Mouse (Mus musculus) adrenal gland, adult 2 months (tissue): Measurements from ENCODE around the gene Shisa5. TPM values are rescaled to one million over a fixed set of nuclear protein-coding genes. Genes with fewer than 3 reads are reported as not detected.

Experiments
- DNase-seq: peaks from one replicate; pipeline ENCODE4 v3.0.0; 2021
- long read RNA-seq: library from polyadenylated mRNA; stranded (forward); transcript quantifications from one replicate; pipeline ENCODE4 v2.0.0, GENCODE M21; 2021
- polyA plus RNA-seq: library from polyadenylated mRNA; depleted of rRNA; stranded (reverse); fragments of >200 nt; gene quantifications from 2 replicates; pipeline ENCODE4 v1.2.3, GENCODE M21; 2012; rRNA removed
- total RNA-seq, 2 experiments: library from RNA; stranded (reverse); gene quantifications; 2 replicates each; pipeline ENCODE4 v1.2.3; 2021

Shisa5 gene
- total RNA-seq: 100 to 1,000 TPM; 143 to 167 TPM
- 586 and 732 TPM in 2 replicates for polyA plus RNA-seq
- long read RNA-seq, transcript Shisa5-203 (4 exons, 1,038 nt): minor isoform, 20 of 124 reads
- long read RNA-seq, transcript Shisa5-202 (6 exons, 1,910 nt): minor isoform, 28 of 124 reads
- long read RNA-seq, transcript Shisa5-201 (6 exons, 1,834 nt): major isoform, 66 of 124 reads
- long read RNA-seq, partial matches to known transcripts: 3 of 124 reads
- long read RNA-seq, other reads (novel, unspliced or antisense): 7 of 124 reads

DNA sequence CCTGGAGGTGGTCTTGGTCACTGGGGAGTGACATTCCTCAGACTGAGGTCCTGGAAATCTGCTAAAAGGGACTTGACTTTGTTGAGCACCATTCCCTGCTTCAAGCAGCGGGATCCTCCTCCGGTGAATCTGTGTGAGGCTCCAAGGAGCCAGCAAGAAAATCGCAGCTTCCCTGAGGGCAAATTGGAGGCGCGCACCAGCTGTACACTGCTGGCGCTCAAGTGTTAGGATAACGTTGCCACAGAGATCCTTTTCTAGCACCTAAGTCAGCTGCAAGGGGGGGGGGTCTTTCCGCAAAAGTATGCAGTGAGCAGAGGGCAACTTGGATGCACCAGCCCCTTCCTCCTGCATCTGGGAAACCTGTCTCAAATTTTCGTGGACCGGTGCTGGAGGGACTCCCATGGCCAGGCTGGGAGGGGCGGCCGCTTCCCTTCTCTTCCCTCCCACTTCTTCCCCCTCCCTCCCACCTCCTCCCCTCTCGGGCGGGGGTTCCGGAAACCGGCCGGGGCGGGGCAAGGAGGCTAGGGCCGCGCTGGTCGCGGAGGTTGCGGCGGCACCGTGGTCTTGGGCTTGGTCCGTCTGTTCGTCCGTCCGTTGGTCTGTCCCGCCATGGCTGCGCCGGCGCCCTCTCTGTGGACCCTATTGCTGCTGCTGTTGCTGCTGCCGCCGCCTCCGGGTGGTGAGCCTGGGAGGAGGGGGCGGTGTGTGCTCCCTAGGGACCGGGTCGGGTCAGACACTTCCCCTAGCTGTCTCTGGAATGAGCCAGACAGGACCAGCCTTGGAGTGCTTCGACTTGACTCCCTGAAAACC, at the start of gene Shisa5:
TSS of gene Shisa5 (plus strand) at position 480 of the 810 bp plus-strand sequence.
- DNase-seq: peak; percentile 92

GRCm38 (mm10) chr9:108989802-108990461, 48.4 kb upstream of the Shisa5 start:
- DNase-seq: no peak

DNA sequence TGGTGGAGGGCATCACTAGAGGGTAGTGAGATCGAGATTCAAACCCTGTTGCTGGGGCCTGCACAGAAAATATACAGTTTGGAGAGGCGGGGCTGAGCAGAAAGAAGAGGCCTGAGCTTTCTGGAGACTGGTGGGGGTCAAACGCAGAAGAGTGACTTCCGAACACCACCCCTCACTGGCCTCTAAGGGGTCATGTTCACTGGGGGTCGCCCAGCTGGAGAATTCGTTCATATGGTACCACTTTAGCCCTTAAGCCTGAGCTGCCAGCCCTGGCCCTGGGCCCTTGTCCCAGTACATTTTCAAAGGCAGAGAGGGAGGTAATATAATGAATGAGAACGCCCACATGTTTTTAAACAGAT, 47.9 kb upstream of the Shisa5 start:
- no peak for DNase-seq

- DNase-seq: peak; percentile 98
Observed at GRCm38 (mm10) chr9:108991428-108992084, 46.8 kb upstream of the Shisa5 start, which contains the start of gene Pfkfb4. Gene Pfkfb4 (plus strand): TSS chr9:108991778.

DNA sequence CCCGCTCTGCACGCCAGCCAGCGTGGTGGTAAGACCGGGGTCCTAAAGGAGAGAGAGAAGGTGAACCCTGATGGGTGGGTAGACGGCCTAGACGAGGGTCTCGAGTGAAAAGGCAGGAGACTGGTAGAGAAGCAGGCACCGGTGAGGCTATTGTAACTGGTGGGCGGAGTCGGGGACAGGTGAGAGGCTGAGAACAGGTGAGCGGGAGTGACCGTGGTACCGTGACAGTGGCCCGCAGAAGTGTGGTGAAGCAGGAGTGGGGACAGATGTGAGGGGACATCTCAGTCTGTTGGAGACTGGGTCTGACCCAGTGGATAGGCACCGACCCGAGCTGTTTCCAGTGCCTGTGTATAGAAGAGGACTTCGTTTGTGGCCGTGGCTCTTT, 46.3 kb upstream of the Shisa5 start:
- DNase-seq: no peak

DNA sequence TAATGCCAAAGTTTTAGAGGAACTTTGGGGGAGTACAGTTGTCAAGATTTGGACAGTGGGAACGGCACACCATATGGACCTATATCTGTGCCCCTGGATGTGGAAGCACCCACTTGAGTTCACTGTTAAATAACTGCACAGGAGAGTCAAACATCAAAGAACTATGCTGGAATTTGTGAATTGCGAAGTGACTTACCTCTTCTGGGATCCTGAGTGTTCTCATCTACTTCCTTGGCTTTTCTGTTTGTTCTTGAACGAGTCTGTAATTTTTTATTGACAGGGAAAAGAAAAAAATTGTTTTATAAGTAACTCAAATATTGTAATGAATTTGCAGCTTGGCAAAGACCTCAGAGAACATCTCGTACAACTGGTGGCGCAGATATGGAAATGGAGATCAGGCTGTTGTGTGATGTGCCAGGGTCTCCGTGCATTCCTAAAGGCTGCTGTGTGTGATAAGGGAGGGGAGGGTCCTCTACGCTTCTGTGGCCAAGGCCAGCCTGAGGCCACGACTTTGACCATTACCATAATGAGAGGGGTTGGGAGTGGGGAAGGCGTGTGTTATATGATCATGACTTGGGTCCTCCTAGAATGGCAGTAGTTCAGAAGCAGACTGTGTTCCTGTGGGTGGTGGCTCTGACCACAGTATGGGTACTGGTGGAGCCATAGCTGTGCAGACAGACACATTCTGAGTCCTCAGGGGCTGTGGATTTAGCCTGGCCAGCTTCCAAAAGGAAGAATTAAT, 45.6 kb upstream of the Shisa5 start:
- no peak for DNase-seq

DNA sequence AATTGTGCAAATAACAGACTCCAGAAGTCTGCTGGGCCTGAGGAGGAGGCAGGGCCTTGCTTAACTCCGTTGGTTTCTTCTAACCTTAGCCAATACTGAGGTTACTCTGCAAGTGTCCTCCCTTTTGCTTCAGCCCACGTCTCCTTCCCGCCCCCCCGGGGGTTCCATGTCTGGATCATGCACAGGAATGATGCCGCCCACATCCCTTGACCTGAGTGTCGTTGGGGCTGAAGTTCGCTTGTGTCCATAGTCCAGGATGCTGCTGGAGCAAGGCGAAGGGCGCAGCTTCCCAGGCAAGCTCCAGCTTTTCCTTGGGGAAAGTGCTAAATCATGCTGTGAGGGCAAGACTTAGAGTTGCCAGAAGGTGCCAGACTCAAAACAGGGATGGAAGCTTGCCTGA, 42.0 kb upstream of the Shisa5 start:
- DNase-seq: no peak

- no peak for DNase-seq
Observed at GRCm38 (mm10) chr9:108998287-108999166, 39.8 kb upstream of the Shisa5 start.

GRCm38 (mm10) chr9:108999167-108999526, 39.2 kb upstream of the Shisa5 start:
- DNase-seq: no peak

GRCm38 (mm10) chr9:109000726-109001125, 37.6 kb upstream of the Shisa5 start:
- DNase-seq: peak; percentile 64

DNA sequence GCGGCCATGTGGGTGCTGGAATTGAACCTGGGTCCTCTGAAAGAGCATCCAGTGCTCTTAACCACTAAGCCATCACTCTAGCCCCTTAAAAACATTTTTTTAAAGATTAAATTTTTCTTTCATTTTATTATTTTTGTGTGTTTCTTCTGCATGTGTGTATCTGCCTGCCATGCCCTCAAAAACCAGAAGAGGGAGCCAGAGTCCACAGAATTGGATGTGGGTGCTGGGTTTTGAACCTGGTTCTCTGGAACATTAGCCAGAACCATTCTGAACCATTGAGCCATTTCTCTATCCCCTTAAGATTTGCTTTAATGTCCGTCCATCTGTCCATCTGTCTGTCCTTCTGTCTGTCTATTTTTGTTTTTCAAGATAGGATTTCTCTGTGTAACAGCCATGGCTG, 35.2 kb upstream of the Shisa5 start:
- no peak for DNase-seq

GRCm38 (mm10) chr9:109007025-109007780, 31.2 kb upstream of the Shisa5 start:
- DNase-seq: no peak

GRCm38 (mm10) chr9:109008081-109008480, 30.3 kb upstream of the Shisa5 start:
- no peak for DNase-seq

DNA sequence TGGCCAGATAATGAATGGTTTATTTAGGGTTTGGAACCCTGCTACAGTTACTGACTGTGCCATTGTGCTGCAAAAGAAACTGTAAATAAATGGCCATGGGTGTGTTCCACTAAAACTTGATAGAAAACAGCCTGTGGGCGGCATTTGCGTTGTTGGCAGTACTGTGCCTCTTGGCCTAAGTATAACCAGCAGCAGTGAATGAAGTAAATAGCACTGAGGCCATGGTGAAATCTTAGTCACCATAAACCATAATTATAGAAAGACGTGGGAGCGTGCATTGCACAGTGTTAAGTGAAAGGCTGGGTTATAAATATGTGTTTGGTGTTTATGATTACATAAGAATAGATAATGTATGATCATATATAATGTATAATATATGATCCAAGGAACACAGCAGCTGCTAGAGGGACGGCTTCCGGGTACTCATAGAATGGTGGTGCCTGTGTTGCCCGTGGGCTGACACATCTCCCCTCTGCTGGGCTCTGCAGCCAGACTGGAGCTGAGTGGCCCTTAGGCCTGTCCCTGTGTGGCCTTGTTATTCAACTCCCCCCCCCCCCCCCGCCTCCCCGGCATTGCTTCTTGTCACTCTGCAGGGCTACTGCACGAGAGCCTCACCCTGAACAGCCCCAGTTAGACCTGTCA, 29.2 kb upstream of the Shisa5 start:
- no peak for DNase-seq

- no peak for DNase-seq
Observed at GRCm38 (mm10) chr9:109009636-109010315, 28.6 kb upstream of the Shisa5 start.

DNA sequence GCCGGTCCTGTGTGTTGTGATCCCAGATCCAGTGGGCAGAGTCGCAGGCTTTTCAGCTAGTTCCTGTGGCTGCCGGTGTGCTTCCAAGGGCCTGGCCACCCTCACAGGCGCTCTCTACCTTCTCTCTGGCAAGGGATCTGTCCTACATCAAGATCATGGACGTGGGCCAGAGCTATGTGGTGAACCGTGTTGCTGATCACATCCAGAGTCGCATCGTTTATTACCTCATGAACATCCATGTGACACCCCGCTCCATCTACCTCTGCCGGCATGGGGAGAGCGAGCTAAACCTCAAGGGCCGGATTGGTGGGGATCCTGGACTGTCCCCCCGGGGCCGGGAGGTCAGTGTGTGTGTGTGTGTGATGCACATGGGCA, 28.1 kb upstream of the Shisa5 start:
- no peak for DNase-seq

DNA sequence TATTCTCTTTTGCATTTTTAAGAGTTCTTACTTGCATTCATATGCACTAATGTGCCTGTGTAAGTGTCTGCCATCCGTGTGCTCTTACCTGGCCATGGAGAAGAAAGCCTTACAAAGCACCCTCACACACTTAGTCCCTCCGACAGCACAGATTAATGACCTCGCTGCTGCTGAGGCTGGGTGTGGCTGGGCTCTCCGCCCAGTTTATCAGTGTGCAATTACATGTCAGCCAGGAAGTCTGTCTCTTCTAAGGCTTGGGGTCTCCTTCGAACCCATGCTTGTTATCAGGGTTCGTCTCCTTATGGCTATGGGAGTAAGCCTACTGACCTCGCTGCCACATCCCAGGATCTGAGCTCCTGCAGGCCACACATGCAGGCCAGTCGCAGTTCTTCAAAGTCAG, 23.0 kb upstream of the Shisa5 start:
- DNase-seq: no peak

GRCm38 (mm10) chr9:109016973-109017604, 21.3 kb upstream of the Shisa5 start:
- no peak for DNase-seq
